Mouse (Mus musculus): Measurements from ENCODE around the gene Fbxl17.

- no peak for TF ChIP-seq CTCF (IDR thresholded peaks at IDR 0.05; ENCODE audit: control insufficient read depth, insufficient read depth, insufficient replicate concordance, low read depth, low read length)
- TF ChIP-seq POLR2A (IDR thresholded peaks at IDR 0.05; ENCODE audit: control insufficient read depth, low read depth, low read length), result no peak
Observed at GRCm38 (mm10) chr17:63311613-63312012, 188.2 kb downstream of the Fbxl17 start.
